Comparison of ENCODE assay signal across 9 mouse cellular contexts in the genomic region with DNA sequence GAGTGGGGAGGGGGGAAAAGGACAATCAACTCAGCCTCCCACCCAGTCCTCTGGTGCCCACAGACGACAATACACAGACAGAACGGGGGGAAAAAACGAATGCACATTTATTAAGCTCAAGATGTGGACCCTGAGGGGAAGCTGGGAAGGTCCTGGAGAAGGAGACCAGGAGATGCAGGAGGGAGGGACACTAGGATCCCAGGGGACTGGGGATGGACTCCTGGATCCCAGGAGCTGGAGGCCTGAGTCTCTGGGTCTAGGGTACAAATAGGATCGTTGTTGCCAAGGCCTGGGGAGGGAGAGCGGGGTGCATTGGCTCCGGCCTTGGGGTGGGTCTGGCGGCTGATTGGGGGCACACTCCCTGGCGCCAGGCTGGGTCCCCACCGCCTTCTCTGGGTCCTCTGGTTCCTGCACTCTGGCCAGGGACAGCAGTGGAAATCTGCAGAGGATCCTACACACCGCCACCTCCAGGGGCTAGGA. TPM values are rescaled to one million over a fixed set of nuclear protein-coding genes. Genes with fewer than 3 reads are reported as not detected.
A peak's percentile ranks its signal among the peaks of the same experiment; 100 is the strongest.
DNase-seq lines count a peak whose midpoint lies in the region; ATAC-seq and TF ChIP-seq lines count a peak whose summit lies in the region.
"Had no signal": no experiment of that assay in that cellular context is flagged by ENCODE, and none has a peak within 500 bp of the region (broad histone marks: within the 10 kb centered on the region; RNA-seq: fewer than 3 reads in every experiment).

A gene (minus strand): TSS at position 51 of the 480 bp plus-strand sequence.

- no peaks in the 10 kb centered on the region for H3K4me1 ChIP-seq in kidney, adult 2 months (ENCODE audit: control insufficient read depth, insufficient read depth, low read length)
- H3K4me1 ChIP-seq in midbrain, embryonic 12.5 days = peaks cover 6% of the 10 kb centered on the region

- no peak within 1 kb of the TSS; the same call in 1 of the 2 replicates for H3K9ac ChIP-seq in midbrain, embryonic 12.5 days (replicated peaks)

- H3K4me2 ChIP-seq in midbrain, embryonic 12.5 days (replicated peaks) = peak within 1 kb of the TSS; percentile 44

- TF ChIP-seq CTCF in kidney, adult 2 months (conservative IDR thresholded peaks at IDR 0.05; ENCODE audit: insufficient read depth, insufficient read length, low read depth, low read length) = no peak

- TF ChIP-seq POLR2A in kidney, adult 2 months (IDR thresholded peaks at IDR 0.05; ENCODE audit: low read depth, low read length) = no peak

- H3K36me3 ChIP-seq in kidney, adult 2 months (ENCODE audit: control insufficient read depth, insufficient read depth, low read length) = no peaks in the 10 kb centered on the region
- no peaks in the 10 kb centered on the region for H3K36me3 ChIP-seq in midbrain, embryonic 12.5 days
- H3K36me3 ChIP-seq: G1E had no signal

- no peaks in the 10 kb centered on the region for H3K9me3 ChIP-seq in midbrain, embryonic 12.5 days

- no peaks in the 10 kb centered on the region for H3K27me3 ChIP-seq in kidney, adult 2 months (replicated peaks; ENCODE audit: control insufficient read depth, insufficient read depth, low read length)
- H3K27me3 ChIP-seq in midbrain, embryonic 12.5 days = peaks cover 60% of the 10 kb centered on the region

- peak within 1 kb of the TSS; percentile 61 for H3K27ac ChIP-seq in kidney, adult 2 months (ENCODE audit: insufficient read depth, low read depth, low read length)
- no peak within 1 kb of the TSS for H3K27ac ChIP-seq in midbrain, embryonic 12.5 days (replicated peaks)

- no peak for DNase-seq in kidney, adult 2 months
- DNase-seq in kidney, postnatal 10 days = no peak
- no peak for DNase-seq in adrenal gland, adult 8-10 months
- peak in 1 of 2 experiments; percentile 34 for DNase-seq in heart, adult 18-20 months
- no peak for DNase-seq in large intestine, adult 2 months (ENCODE audit: low read depth, low spot score)
- DNase-seq in spleen, postnatal 10 days (ENCODE audit: low spot score in 2 of 2) = no peak

- no peak for ATAC-seq in midbrain, embryonic 12.5 days (ENCODE audit: low FRiP score, low read depth)
- no peak for ATAC-seq in cerebellum, adult (ENCODE audit: insufficient number of reproducible peaks, low FRiP score, low TSS enrichment)

- 43% methylated on average over 10 of the region's 10 CpGs for WGBS in kidney, adult 2 months
- WGBS in large intestine, adult 2 months = 51% methylated on average over 10 of the region's 10 CpGs
- 31% methylated on average over 10 of the region's 10 CpGs for WGBS in midbrain, embryonic 12.5 days

- H3K4me3 ChIP-seq in kidney, adult 2 months (ENCODE audit: insufficient read depth, low read depth, low read length) = peak within 1 kb of the TSS; percentile 50
- H3K4me3 ChIP-seq in midbrain, embryonic 12.5 days = peak within 1 kb of the TSS; percentile 24

RNA-seq across cellular contexts. Expression of the gene that starts here (rescaled TPM):
- polyA plus RNA-seq in kidney, adult 2 months (2012; rRNA removed) = 37.2 and 54.2 TPM in 2 replicates
- total RNA-seq in adrenal gland, adult 8-10 months (2022) = 10 to 100 TPM; 53.1 to 81.6 (median 58.8) TPM
- 10 to 100 TPM; 21.7 to 31.7 TPM for total RNA-seq in heart, adult 18-20 months (2021)
- polyA plus RNA-seq in large intestine, adult 2 months (2012; rRNA removed) = 49.2 and 54.5 TPM in 2 replicates
- 8.7 and 13.2 TPM in 2 replicates for polyA plus RNA-seq in midbrain, embryonic 12.5 days (2016; fragmentation: Nextera tagmentation; extraction: Ambion mirVana)
